ENCODE assay signal across 24 mouse cellular contexts in genomic region chr10:68750921-68751320, GRCm38 (mm10). TPM values are rescaled to one million over a fixed set of nuclear protein-coding genes. Genes with fewer than 3 reads are reported as not detected.
DNase-seq lines count a peak whose midpoint lies in the region; ATAC-seq lines count a peak whose summit lies in the region.
"Had no signal": no experiment of that assay in that cellular context is flagged by ENCODE, and none has a peak within 500 bp of the region (broad histone marks: within the 10 kb centered on the region; RNA-seq: fewer than 3 reads in every experiment).

No protein-coding gene starts in this region.

- no peaks in the 10 kb centered on the region for H3K4me1 ChIP-seq in kidney, embryonic 16.5 days (ENCODE audit: insufficient read depth, low read length)
- H3K4me1 ChIP-seq: embryonic facial prominence, embryonic 12.5 days; forebrain, embryonic 13.5 days; forebrain, embryonic 15.5 days had no signal

- H3K4me3 ChIP-seq in kidney, embryonic 16.5 days (ENCODE audit: low read length) = no peak overlapping the region
- H3K4me3 ChIP-seq: embryonic facial prominence, embryonic 10.5 days; embryonic facial prominence, embryonic 12.5 days; forebrain, embryonic 13.5 days; forebrain, embryonic 15.5 days had no signal

- no peak overlapping the region for H3K4me2 ChIP-seq in kidney, embryonic 16.5 days (replicated peaks; ENCODE audit: low read depth, low read length)
- H3K4me2 ChIP-seq: embryonic facial prominence, embryonic 12.5 days; forebrain, embryonic 13.5 days; forebrain, embryonic 15.5 days had no signal

- H3K36me3 ChIP-seq in kidney, embryonic 16.5 days (ENCODE audit: insufficient read depth, low read length) = no peaks in the 10 kb centered on the region
- H3K36me3 ChIP-seq: embryonic facial prominence, embryonic 10.5 days; embryonic facial prominence, embryonic 12.5 days; forebrain, embryonic 15.5 days; G1E had no signal

- no peaks in the 10 kb centered on the region for H3K27me3 ChIP-seq in kidney, embryonic 16.5 days (ENCODE audit: insufficient read depth, low read length)
- H3K27me3 ChIP-seq: CH12.LX; embryonic facial prominence, embryonic 12.5 days; forebrain, embryonic 13.5 days; forebrain, embryonic 15.5 days; Patski had no signal

- H3K9me3 ChIP-seq in kidney, embryonic 16.5 days (ENCODE audit: low read length) = no peaks in the 10 kb centered on the region
- H3K9me3 ChIP-seq: embryonic facial prominence, embryonic 10.5 days; embryonic facial prominence, embryonic 12.5 days; forebrain, embryonic 13.5 days; forebrain, embryonic 15.5 days had no signal

- ATAC-seq in kidney, embryonic 16.5 days (ENCODE audit: low FRiP score, low TSS enrichment) = no peak
- ATAC-seq: activated CD4-positive, CD25-positive, alpha-beta regulatory T cell, adult 4 months; CD4-positive, CD25-positive, alpha-beta regulatory T cell, adult 4 months; forebrain, embryonic 13.5 days; forebrain, embryonic 15.5 days; Patski had no signal

- H3K27ac ChIP-seq in kidney, embryonic 16.5 days (ENCODE audit: low read length) = no peak overlapping the region
- H3K27ac ChIP-seq: embryonic facial prominence, embryonic 10.5 days; embryonic facial prominence, embryonic 12.5 days; forebrain, embryonic 13.5 days; forebrain, embryonic 15.5 days had no signal

- DNase-seq in kidney, adult 11 months = peak; percentile 23
- no peak for DNase-seq in kidney, postnatal 4 days
- peak; percentile 36 to 41 for DNase-seq in kidney, adult 8-10 months
- peak; percentile 22 to 31 for DNase-seq in kidney, postnatal 36 days
- DNase-seq in kidney, postnatal 10 days = no peak
- DNase-seq: adrenal gland, adult 8-10 months; adrenal gland, postnatal 14 days; adrenal gland, postnatal 36 days; B cell, adult 2 months; cerebellum, adult 11-12 months; cerebellum, adult 2 months; cerebellum, adult 9-10 months; cerebellum, postnatal 10 days; cerebellum, postnatal 25 days had no signal

- no peak overlapping the region for H3K9ac ChIP-seq in kidney, embryonic 16.5 days (replicated peaks; ENCODE audit: low read length)
- H3K9ac ChIP-seq: embryonic facial prominence, embryonic 12.5 days; forebrain, embryonic 13.5 days; forebrain, embryonic 15.5 days had no signal

- WGBS in kidney, embryonic 16.5 days = 83% methylated on average over 7 of the region's 7 CpGs

RNA-seq across cellular contexts. Expression of gene Tmem26, which starts 27.5 kb away (rescaled TPM):
- 8.3 and 8.9 TPM in 2 replicates for polyA plus RNA-seq in kidney, embryonic 16.5 days (2015; fragmentation: Nextera tagmentation; extraction: Ambion mirVana)
- polyA plus RNA-seq: activated CD4-positive, CD25-positive, alpha-beta regulatory T cell, adult 4 months; G1E; Patski had no signal

Comparison
In these comparisons a context has a peak if more than half of its experiments do, and no peak if none do; other contexts are left out.
1. DNase-seq: peak in kidney, adult 11 months (single experiment), kidney, adult 8-10 months (2 of 2) and kidney, postnatal 36 days (2 of 2); none in kidney, postnatal 4 days (0 of 2) and kidney, postnatal 10 days (single experiment).